Mouse (Mus musculus): ENCODE data around the gene Bcl6b.

Bcl6b gene

DNA sequence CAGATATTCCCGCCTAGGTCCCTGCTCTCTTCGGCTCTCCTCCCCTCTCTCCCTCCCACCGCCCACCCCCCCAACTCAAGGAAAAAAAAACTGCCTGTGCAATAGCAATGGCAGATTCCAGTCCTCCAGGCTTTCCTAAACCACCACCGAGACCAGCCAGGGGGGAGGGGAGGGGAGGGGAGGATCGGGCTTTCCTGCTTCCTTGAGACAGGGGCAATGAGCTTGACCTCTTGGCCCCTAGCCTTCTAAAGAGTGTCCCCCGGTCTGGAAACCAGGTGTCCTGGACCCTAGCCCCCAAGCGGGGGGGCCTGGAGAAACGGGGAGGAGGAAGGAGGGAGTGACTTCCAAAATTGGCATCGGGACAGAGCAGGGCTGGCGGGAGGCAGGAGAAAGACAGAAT, 2.9 kb upstream of the Bcl6b start:
- DNase-seq, result peak; percentile 73 to 83

DNA sequence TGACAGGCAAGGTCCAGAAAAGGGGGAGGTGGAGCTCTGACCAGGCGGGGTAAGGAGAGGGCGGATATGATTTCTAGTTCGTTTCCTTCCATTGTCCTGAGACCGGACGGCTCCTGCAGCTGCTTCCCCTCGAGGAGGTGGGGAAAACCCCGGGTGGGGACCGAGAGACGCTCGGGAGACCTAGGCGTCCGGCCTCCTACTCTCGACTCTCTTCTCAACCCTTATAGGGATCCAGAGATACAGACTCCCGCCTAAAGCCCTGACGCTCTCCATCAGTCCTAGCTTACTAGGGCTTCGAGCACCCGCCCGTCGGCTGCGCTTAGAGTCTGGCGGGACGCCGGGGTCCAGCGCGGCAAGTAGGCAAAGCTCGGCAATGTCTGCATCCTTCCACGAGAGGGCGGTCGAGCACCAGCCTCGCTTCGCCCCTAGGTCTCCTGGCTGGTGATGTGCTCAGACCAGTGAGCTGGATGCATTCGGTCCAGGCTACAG, 685 bp upstream of the Bcl6b start:
- DNase-seq, result peak; percentile 91 to 92

DNA sequence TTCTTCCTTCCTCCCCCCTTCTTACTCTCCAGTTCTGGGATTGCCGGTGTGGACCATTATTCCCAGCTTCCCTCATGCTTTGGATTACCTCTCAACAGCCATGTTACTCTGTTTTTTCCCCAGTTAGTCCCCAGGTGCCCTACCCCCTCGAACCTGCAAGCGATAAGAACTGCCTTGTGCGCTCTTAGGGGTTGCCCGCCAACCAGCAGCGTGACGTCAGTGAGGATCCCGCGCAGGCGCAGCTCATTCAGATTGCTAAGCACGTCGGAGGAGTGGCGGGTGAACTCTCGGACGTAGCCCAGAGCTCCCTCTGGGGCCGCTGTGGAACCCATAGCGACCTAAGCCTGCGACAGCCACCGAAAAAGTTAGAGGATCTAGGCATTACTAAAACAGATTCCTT, 770 bp downstream of the Bcl6b start:
- peak; percentile 90 to 93 for DNase-seq

DNA sequence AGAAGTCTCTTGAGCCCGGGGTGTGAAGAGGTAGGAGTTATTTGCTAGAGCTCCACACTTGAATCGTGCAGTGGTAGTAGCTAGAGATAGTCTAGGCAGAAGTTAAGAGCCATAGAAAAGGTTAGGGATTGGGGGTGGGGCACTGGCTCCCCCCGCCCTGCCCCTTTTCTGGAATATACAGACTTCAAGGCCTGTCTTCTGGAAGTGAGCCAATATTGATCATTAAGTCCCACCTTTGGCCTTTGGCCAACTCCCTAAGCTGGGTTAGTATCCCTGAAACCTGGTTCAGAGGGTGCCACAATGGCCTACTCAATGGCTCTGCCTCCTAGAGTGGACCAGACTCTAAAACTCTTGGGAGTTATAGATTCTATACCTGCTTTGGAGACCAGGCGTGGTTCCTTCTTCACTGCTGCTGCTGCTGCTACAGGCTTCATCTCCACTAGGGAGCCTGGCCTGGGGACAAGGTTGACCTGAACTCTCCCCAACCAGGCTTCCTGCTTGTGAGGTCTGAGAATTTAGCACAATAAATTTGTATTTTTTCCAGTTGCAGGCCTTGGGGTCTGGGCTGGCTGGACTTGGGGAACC, 1.8 kb downstream of the Bcl6b start:
- no peak for DNase-seq

DNA sequence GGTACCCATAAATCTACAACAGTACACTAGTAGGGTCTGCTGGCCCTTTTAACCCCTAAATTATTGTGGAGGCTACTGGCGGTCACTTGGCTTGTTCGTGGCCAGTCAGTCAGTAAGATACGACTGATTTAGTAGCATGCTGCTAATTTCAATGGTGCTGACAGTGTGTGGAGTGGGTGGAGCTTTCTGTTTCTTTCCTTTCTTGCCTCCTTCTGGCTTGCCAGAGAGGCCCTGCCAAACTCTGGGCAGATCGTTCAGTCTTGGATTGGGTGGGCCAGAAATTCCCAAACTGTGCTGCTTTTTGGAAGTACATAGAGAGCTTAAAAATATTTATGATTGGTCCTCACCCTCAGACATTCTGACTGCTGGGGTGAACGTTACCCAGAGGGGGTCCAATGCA, 2.5 kb downstream of the Bcl6b start:
- no peak for DNase-seq

DNA sequence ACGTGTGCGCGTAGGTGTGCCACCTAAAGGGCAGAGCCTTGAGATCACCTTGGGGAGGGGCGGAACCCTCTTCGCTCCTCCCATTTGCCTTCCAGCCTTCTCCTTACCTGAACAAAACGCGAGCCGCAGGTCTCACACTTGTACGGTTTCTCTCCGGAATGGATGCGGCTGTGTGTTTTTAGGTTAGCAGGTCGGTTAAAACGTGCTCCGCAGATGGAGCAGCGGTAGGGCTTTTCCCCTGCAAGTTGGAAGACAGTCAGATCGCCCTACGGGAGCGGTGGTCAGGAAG, 3.1 kb downstream of the Bcl6b start:
- DNase-seq, result peak in 1 of 2 experiments; percentile 47

DNA sequence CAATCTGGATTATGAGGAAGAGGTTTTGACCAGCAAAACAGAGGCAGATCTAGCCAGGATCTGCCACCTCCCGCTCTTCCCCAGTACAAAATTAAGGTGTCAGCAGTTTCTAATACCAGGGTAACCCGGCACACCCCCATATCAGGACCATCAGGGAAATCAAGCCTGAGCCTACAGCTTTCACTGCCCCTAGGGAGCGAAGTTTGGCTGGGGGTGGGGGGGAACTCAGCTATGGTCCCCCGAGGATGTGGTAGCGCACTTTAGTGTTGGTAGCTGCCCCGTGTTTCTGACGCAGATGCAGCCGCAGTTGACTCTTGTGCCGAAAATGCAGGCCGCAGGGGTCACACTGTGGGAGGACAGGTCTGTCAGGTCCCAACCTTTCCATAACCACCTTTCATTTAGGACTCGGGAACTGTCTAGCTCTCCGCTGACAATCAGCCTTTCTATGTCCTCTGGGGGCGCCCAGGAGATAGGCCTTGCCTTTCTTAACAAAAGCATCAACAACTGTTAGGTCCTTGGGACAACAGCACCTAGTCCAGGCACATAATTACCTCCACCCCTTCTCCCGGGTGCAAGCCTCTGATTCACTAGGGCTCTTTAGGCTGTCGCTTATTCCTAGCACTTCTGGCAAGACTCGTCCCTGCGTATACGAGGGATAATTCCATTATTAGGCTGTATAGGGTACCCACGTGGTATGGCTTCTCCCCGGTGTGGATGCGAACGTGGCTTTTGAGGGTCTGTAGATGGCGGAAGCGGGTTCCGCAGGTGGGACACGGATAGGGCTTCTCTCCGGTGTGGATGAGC, 3.6 kb downstream of the Bcl6b start:
- peak in 1 of 2 experiments; percentile 46 for DNase-seq

DNA sequence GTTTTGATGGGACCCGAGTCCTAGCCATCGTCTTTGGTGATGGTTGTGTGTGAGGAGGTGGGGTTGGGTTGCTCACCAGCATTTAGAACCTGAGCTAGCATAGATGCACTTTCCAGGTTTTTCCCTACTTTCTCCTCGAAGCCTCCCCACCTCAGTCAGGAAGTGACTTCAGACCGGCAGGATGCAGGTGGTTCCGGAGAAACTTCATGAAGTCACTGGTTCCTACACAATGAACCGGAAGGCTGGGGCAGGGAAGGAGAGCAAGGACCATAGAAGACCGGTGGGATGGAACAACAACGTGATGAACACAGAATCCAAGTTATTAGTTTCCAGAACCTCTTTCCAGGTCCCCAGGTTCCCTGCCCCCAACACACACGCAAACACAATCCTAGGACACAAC, 5.9 kb downstream of the Bcl6b start:
- peak; percentile 37 to 60 for DNase-seq

DNA sequence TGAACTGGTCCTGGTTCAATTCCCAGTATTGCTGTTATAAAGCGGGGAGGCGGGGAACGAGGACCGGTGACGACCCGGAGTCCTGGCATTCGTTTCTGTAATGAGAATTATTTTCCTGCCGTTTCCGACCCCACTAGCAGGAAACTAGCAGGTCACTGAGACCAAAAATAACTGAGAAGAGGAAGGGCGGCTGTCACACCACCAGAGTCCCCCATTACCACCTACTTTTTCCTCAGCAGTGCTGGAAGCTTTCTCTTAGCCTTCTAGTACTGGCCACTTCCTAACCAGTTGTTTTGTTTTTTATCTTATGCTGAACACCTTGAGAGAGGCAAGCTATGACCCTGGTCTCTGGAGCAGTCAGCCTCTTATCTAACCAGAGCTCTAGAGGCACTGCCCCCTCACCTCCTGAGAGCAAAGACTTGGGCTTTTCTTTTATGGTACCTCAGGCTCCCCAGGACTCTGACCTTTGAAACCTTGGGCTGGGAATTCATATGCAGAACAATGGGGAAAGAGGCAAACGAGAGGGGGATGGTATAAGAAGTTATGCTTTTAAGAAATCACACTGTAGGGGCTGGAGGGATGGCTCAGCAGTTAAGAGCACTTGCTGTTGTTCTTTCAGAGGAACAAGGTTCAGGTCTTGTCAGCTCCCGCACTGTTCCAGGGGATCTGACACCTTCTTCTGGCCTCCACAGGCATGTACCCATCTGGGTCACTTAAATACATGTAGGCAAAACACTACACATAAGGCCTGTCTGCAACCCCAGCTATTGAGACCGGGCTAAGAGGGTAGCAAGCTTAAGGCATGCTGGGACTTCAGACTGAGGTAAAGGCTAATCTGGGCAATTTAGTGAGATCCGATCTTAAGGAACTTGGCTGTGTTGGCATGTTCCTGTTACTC, 7.7 kb downstream of the Bcl6b start:
- peak in 1 of 2 experiments; percentile 47 for DNase-seq

DNA sequence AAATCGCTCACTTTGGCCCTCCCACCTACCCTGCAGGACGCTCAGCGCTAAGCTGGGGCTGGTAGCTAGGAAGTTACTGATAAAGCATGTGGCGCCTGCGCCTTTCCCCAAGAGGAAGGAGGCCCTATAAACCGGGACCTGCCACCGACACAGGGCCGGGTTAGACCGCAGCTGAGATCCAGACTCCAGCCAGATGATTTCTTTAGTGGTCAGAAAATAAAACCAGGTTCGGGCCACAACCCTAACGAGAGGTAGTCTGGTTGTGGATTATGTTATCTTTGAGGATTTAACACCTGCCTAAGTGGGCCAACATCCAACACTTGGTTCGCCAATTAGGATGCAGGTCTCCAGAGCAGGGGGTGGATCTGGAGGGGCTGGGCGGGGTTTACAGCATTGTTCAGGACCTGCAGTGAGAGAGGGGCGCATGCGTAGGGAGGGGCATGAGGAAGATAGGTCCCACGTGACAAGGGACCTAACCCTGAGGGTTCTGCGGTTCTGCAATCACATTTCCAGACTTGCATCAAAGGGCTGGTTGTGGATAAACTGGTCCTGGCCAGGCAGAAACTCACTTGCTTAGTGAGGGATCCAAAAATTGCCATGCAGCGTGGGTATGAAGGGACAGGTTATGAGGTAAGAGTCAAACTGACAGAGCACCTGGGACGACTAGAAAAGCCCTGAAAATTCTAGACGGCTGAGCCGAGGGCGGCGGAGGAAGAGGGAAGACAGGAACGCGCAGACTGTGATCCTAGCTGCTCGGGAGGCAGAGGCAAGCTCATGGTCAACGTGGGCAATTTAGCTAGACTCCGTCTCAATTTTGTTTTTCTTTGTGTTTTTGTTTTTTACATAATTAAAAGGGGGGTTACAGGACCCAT, 8.6 kb downstream of the Bcl6b start, which contains the start of gene Slc16a13:
Gene Slc16a13, minus strand, starts transcription at position 334 of the 872 bp plus-strand sequence.
- peak; percentile 94 to 97 for DNase-seq

DNA sequence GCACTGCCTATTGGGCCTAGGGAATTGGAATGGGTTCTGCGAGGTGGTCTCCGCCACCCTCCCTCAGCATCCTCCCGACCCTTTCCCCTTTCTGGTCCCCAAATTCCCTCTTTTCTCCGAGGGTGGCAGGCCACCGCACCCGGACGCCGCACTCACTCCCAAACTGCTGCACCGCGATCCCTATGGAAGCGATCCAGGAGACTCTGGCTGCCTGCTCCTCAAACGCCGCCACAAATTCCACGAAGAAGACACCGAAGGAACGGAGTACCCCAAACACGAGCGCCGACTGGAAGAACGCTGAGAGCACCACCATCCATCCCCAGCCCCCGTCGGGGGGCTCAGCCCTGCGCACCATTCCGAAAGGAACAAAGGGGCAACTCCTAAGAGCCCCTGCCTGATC, 9.3 kb downstream of the Bcl6b start:
- DNase-seq, result no peak

DNA sequence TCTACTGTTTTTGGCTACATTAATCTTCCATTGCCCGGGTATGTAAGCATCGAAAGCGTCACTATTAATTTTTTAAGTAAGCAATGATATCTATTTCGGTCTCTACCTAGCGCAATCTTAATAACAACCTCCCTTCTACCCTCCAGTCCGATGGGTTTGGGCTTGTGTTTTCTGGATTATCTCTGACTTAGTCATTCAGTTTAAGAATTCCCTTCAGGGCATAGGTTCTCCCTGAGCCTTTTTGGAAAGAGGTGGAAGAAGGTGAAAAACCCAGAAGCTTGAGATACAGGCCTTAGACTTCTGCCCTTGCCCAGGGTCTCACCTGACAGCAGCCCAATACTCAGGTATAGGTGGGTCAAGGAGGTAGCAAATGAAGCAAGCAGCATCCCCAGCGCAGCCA, 9.7 kb downstream of the Bcl6b start:
- DNase-seq, result no peak

DNA sequence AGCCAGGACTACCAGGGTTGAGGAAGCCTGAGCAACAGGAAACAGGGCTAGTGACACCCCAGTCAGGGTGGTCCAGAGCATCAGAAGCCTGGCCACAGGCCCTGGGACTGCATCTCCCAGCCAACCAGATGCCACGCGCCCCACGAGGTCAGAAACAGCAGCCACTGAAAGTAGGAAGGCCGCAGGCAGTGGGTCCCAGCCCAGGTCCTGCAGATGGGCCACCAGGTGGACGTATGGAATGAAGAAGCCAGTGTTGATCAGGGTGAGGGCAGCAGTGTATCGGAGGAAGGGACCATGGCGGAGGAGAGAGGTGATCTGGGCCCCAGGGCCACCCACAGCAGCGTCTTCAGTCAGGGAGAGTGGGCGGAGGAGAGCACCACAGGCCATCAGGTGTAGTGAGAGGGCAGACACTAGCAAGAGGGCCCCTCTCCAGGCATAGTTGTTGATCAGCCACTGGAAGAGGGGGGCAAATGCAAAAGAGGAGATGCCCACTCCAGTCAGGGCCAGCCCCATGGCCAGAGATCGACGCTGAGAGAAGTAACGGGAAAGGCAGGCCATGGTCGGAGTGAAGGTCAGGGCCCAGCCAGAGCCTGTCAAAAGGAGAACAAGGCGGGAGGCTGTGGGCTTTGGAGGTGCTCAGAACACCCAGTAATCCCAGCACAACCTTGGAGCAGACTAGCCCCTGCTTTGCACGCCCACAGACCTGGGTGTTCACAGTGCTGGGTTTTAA, 10.7 kb downstream of the Bcl6b start:
- DNase-seq, result no peak

DNA sequence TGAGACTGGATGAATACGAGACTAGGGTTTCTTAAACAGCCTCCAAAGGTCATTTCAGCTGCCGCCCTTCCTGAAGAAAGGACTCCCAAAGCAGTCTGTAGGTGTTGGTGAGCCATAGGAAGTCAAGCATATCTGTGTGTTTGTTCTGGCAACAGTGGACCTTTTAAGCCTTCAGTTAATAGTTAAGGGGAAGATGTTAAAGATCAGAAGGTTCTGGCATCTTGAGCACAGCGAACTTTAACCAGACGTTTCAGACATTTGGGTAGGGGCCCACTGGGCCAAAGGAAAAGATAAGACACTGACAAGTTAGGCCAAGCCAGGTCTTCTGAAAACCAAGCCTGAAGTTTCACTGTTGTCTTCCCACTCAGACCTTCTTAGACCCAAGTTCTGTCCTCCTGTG, 11.6 kb downstream of the Bcl6b start:
- no peak for DNase-seq

DNA sequence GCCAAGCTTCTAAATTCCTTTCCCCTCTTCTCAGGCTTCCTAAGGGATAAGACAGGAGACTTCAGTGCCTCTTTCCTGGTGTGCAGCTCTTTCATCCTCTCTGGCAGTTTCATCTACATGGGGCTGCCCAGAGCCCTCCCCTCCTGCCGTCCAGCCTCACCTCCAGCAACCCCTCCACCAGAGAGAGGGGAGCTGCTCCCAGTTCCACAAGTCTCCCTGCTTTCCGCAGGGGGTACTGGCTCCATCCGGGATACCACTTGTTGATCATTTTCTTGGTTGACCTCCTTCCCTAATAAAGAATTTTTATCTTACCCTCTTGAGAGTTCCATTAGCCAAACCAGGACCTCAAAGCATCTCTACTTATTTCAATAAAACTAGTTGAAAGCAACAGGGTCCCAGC, 13.5 kb downstream of the Bcl6b start:
- no peak for DNase-seq

DNA sequence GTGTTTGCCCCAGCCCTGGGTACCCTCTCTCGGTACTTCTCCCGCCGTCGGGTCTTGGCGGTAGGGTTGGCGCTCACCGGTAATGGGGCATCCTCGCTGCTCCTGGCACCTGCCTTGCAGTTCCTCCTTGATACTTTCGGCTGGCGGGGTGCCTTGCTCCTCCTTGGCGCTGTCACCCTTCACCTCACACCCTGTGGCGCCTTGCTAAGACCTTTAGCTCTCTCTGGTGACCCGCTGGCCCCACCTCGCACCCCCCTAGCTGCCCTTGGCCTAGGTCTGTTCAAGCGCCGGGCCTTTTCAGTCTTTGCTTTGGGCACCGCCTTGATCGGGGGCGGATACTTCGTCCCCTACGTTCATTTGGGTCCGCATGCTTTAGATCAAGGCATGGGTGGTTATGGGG, 14.3 kb downstream of the Bcl6b start:
- DNase-seq, result peak in 1 of 2 experiments; percentile 43

DNA sequence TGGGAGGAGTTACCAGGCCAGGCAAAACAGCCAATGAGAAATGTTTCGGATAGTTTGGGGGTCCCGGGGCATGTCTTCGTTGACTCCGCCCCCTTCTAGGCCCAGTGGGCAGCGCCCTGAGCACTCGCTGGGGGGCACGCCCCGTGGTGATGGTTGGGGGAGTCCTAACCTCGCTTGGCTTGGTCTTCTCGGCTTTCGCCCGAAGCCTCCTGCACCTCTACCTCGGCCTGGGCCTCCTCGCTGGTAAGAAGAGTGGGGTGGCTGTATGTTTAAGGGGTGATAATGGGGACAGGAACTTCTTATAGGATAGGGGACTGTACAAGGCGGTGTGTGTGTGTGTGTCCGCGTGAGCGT, 14.8 kb downstream of the Bcl6b start:
- DNase-seq, result peak in 1 of 2 experiments; percentile 51

DNA sequence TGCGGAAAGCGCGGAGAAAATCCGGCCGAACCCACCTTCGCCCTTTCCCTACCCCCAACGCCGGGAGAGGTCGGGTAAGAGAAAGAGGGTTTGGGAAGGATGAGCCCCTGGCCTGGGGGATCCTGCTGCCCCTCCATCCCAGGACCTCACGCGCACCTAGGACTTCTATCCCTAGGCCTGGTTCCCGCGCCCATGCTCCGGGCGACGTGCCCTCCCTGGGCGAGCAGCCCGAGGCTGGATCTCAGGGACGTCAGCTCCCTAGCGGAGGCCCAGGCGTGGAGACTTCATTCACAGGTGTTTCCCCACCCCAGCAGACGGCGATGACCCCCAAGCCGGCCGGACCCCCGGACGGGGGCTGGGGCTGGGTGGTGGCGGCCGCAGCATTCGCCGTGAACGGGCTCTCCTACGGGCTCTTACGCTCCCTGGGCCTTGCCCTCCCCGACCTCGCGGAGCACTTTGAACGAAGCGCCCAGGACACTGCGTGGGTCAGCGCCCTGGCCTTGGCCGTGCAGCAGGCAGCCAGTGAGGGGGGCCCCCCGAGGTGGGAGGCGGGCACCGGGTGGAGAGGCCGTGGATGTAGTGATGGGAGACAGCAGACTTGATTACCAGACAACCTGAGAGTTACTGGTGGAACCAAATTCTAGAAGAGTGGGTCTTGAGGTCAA, 15.3 kb downstream of the Bcl6b start:
- DNase-seq, result peak; percentile 51 to 70

DNA sequence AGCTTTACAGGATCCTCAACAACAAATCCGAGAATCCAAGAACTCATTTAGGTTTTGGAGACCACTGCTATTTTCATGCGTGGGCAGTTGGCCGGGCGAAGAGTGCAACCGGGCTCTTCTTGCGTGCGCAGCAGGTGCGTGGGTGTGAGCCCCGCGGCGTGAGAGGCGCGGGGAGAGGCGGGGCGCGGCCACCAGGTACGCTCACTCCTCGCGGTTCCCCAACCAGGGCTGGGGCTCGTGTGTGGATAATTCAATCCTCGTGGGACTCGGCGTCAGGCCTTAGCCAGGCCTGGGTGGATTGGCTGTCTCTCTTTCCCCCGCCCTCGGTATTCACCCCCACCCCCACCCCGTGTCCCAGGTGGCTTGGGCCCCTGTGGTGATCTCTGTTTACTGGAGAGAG, 15.9 kb downstream of the Bcl6b start:
- DNase-seq, result peak in 1 of 2 experiments; percentile 47

DNA sequence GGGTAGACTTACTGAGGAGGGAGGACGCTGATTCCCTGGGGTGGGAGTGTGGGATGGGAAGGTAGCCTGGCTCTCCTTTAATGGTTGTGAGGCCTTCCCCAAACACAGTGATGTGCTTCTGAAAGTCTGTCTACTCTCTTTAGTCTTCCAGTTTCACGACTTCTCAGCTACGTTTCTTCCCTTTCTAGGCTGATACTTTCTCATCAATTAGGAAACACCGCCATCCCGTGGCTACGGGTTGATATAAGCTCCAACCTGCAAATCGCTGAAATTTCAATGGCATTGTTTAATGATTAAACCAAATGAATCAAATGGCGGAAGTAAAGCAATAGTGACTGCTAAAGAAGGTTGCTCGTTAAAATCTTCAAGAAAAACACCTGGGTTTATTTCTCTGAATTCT, 16.7 kb downstream of the Bcl6b start:
- DNase-seq, result peak; percentile 84 to 88

DNA sequence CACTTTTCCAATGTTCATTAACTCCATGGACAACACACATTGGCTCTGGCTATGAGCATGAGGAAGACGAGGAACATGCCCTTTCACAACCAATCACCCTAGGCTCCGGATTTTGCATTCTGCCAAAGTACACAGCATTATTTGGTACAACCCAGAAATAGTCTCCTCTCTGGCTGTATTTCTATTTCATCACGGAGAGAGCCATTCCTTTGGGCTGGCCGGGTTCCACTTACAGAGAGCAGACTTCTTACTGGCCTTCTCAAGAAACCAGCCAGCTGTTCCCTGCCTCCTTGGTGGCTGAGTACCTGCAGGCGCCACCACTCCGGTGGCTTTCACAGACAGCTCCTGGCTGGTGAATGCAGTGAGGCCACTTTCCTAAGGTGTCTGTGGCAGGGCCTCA, 17.2 kb downstream of the Bcl6b start, which contains the start of gene Slc16a11:
Gene Slc16a11, plus strand, starts transcription at position 330 of the 400 bp plus-strand sequence.
- peak; percentile 35 to 43 for DNase-seq
